Mouse (Mus musculus) C2C12 (cell line): ENCODE data around the gene Elmo3. TPM values are rescaled to one million over a fixed set of nuclear protein-coding genes. Genes with fewer than 3 reads are reported as not detected.

Experiments
- H3K27me3 ChIP-seq: one replicate; pipeline ENCODE4 v1.6.1; 2011; ENCODE audit not compliant: control insufficient read depth, insufficient read depth, insufficient read length
- H3K36me3 ChIP-seq: one replicate; pipeline ENCODE4 v1.6.1; 2011; ENCODE audit not compliant: control insufficient read depth, insufficient read depth
- H3K4me3 ChIP-seq: one replicate; pipeline ENCODE4 v1.5.1; 2011; ENCODE audit warnings: mild to moderate bottlenecking, control low read depth; ENCODE audit not compliant: poor library complexity, insufficient read depth, severe bottlenecking
- H3K79me2 ChIP-seq: one replicate; pipeline ENCODE4 v1.6.1; 2011; ENCODE audit not compliant: control insufficient read depth, insufficient read depth
- H3K79me3 ChIP-seq: one replicate; pipeline ENCODE4 v1.6.1; 2011; ENCODE audit warnings: low read depth, control low read depth
- H3ac ChIP-seq: one replicate; pipeline ENCODE3; 2011; ENCODE audit warnings: low read depth; ENCODE audit not compliant: control insufficient read depth, insufficient read length
- CEBPB ChIP-seq: IDR thresholded peaks from one replicate; pipeline ENCODE4 v1.6.1; 2011; ENCODE audit warnings: low read depth, mild to moderate bottlenecking, control low read depth, moderate library complexity
- CTCF ChIP-seq: IDR thresholded peaks from one replicate; pipeline ENCODE4 v1.5.1; 2011; ENCODE audit not compliant: control insufficient read depth, insufficient read depth, insufficient read length
- FOSL1 ChIP-seq: IDR thresholded peaks from one replicate; pipeline ENCODE4 v1.8.0; 2011; ENCODE audit warnings: mild to moderate bottlenecking, low read length; ENCODE audit not compliant: poor library complexity, insufficient read depth, severe bottlenecking
- MAX ChIP-seq: IDR thresholded peaks from one replicate; pipeline ENCODE4 v1.6.1; 2011; ENCODE audit warnings: mild to moderate bottlenecking, control low read depth
- MYOD1 ChIP-seq: IDR thresholded peaks from one replicate; pipeline ENCODE4 v1.6.1; 2011; ENCODE audit warnings: low read depth; ENCODE audit not compliant: control insufficient read depth, insufficient read length
- MYOG ChIP-seq: IDR thresholded peaks from one replicate; pipeline ENCODE4 v1.6.1; 2011; ENCODE audit not compliant: control insufficient read depth, insufficient read length; ENCODE audit errors: extremely low read depth
- USF1 ChIP-seq: IDR thresholded peaks from one replicate; pipeline ENCODE4 v1.6.1; 2011; ENCODE audit warnings: low read depth, mild to moderate bottlenecking, control low read depth, moderate library complexity
- polyA plus RNA-seq: library from polyadenylated mRNA; unstranded; fragments of >200 nt; fragmentation: generic; extraction: Trizol; gene quantifications from one replicate; pipeline ENCODE4 v1.2.1, GENCODE M21; 2012; ENCODE audit warnings: missing spikeins

Elmo3 gene
- polyA plus RNA-seq, 1 experiment: 0.50 TPM

DNA sequence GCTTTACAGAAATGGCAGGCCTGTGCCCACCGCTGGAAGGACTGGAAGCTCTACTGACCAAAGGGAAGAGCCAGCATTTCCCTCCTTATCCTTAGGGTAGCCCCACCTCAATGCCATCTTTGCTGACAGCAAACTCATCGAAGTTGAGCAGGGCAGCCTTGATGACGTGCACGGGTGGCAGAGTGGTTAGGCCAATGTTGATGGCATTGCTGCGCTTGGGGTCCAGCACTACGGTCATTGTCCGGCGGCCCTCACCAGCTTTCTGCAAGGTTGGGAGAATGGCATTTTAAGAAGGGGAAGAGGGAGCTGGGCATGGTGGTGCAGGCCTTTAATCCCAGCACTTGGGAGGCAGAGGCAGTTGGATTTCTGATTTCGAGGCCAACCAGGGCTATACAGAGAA is 26.5 kb downstream of the Elmo3 start:
- no peak overlapping the region for H3ac ChIP-seq
- no peaks in the 10 kb centered on the region for H3K27me3 ChIP-seq
- peaks cover 24% of the 10 kb centered on the region for H3K79me2 ChIP-seq
- TF ChIP-seq MAX (no peak), CTCF (no peak)
- H3K4me3 ChIP-seq: no peak overlapping the region
- H3K79me3 ChIP-seq: peaks cover 11% of the 10 kb centered on the region
- H3K36me3 ChIP-seq: peaks cover 91% of the 10 kb centered on the region

DNA sequence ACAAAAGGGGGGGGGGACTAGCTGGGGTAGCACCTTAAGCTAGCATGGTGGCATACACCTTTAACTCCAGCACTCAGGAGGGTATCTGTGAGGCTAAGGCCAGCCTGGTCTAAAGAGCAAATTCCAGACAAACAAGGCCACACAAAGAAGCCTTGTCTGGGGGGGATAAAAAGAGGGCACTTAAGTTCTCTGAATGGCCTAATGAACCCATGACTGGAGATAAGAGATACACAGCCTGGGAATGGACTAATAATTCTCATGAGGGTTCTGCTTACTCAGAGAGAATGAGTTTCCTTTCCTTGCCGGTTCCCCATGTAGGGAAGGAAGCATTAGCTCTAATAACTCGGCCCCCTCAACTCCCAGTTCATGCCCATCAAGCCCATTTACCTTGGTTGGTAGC is 27.1 kb downstream of the Elmo3 start:
- Histone ChIP-seq H3ac (no peak overlapping the region), H3K27me3 (no peaks in the 10 kb centered on the region), H3K4me3 (no peak overlapping the region), H3K79me3 (peaks cover 5% of the 10 kb centered on the region), H3K36me3 (peaks cover 97% of the 10 kb centered on the region), H3K79me2 (peaks cover 19% of the 10 kb centered on the region)
- TF ChIP-seq CEBPB (no peak), FOSL1 (no peak), CTCF (no peak), USF1 (no peak), MYOD1 (no peak), MYOG (no peak), MAX (no peak)

DNA sequence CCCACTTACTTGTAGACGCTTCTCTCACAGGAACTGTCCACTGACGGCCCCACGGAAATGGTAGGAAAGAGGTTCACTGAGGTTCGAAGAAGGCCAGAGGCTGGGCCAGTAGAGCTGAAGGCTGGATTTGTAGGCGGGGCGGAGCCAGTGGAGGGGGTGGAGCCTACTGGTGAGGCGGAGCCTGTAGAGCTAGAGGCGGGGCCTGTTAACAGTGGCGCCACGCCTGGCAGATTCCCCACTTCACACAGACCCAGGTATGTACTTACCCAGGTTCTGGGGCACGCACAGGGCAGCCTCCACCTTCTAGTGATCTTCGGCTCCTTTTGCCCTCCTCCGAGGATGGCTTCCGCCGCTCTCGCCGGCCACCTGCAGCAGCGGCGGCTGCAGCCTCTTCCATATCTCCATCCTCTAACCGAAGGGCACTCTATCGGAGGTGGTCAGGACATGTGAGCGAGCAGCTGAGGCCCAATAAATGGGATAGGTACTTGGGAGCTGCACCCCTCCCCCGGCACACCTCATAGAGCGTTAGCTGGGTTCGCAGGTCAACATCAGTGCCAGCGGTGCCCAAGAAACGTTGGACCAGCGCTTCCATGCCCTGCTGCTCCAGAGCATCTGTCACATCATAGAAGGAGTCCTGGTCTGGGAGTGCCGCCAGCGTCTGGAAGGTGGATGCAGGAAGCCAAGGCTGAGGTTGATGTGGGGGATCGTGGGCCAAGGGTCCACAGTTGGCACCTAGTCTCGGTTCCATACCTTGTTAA is 31.2 kb downstream of the Elmo3 start:
- peaks cover 32% of the 10 kb centered on the region for H3K79me2 ChIP-seq
- TF ChIP-seq FOSL1 (no peak), MYOD1 (no peak), USF1 (no peak), MYOG (no peak), MAX (no peak), CTCF (no peak), CEBPB (no peak)

DNA sequence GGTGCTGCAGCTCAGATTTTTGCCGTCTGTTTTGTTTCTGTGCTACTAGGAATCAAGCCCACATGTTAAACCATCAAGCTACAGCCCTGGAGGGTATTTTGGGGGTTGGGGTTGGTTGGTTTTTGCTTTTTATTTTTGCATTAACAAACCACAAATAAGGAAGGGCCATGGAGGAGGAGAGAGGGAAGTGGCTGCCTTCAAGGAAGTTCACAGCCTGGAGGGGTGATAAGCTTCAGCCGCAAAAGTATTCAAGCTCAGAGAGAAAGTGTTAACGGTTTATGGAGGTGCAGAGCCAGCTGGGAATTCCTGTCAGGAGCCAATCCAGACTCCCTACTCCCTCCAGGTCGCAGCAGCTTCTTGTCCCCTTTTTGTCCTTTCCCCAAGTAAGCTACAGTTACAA is 33.6 kb downstream of the Elmo3 start:
- TF ChIP-seq MYOG (no peak), FOSL1 (no peak), CTCF (no peak), MAX (no peak), USF1 (no peak), MYOD1 (no peak), CEBPB (no peak)
- Histone ChIP-seq H3K79me2 (peaks cover 56% of the 10 kb centered on the region), H3K79me3 (peaks cover 40% of the 10 kb centered on the region), H3ac (no peak overlapping the region), H3K27me3 (no peaks in the 10 kb centered on the region), H3K36me3 (peaks cover 92% of the 10 kb centered on the region), H3K4me3 (no peak overlapping the region)

More for the DNA sequence above, 31.2 kb downstream of the Elmo3 start:
- Histone ChIP-seq H3K4me3 (no peak overlapping the region), H3ac (no peak overlapping the region), H3K36me3 (peaks cover 94% of the 10 kb centered on the region), H3K79me3 (peaks cover 18% of the 10 kb centered on the region), H3K27me3 (no peaks in the 10 kb centered on the region)

DNA sequence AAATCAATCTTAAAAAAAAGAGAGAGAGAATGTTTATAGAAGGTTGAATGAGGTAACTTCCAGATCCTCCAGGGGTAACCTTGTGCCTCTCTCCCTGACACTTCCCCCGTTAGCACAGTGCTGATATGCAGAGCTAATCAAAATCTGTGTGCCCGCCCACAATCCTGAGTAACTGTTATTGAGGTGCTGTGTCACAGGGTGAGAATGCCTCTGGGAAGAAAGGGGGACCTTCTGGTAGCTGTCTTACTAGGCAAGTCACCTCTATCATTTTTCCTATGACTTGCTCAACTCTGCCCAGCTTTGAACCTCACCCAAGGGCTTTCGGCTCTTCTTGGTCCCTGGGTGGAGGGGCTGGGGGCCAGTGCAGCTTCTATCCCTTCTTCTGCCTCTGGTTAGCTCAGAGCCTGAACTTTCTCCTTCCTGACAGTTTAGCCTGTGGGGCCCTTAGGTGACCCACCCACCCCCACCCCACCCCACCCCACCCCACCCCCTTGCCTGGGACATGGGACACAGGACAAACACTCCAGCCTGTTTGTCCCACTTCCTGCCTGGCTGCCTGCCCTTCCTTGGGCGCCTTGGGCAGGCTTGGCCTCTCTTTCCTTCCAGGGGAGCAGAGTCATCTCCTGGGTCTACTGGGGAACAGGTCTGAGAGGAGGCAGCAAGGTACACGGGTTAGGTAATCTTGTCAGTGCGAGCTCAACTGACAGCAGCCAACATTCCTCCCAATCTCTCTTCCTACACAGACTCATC is 34.7 kb downstream of the Elmo3 start:
- Histone ChIP-seq H3K36me3 (peaks cover 82% of the 10 kb centered on the region), H3K4me3 (no peak overlapping the region), H3K79me2 (peaks cover 67% of the 10 kb centered on the region), H3K27me3 (no peaks in the 10 kb centered on the region), H3ac (no peak overlapping the region), H3K79me3 (peaks cover 48% of the 10 kb centered on the region)
- TF ChIP-seq CTCF: no peak
- TF ChIP-seq USF1: no peak
- TF ChIP-seq MYOG: no peak
- TF ChIP-seq MYOD1: no peak
- TF ChIP-seq MAX: no peak
- TF ChIP-seq FOSL1: no peak
- no peak for TF ChIP-seq CEBPB
